Comparison of ENCODE assay signal across 10 mouse cellular contexts in genomic region chr5:120953974-120954373, GRCm38 (mm10). TPM values are rescaled to one million over a fixed set of nuclear protein-coding genes. Genes with fewer than 3 reads are reported as not detected.
A peak's percentile ranks its signal among the peaks of the same experiment; 100 is the strongest.
DNase-seq lines count a peak whose midpoint lies in the region; ATAC-seq and TF ChIP-seq lines count a peak whose summit lies in the region.
"Had no signal": no experiment of that assay in that cellular context is flagged by ENCODE, and none has a peak within 500 bp of the region (broad histone marks: within the 10 kb centered on the region; RNA-seq: fewer than 3 reads in every experiment).

No protein-coding gene starts in this region.

- no peak overlapping the region for H3K4me3 ChIP-seq in hindbrain, embryonic 14.5 days (replicated peaks; ENCODE audit: low read length)
- H3K4me3 ChIP-seq in hindbrain, embryonic 12.5 days: no peak overlapping the region
- H3K4me3 ChIP-seq in testis, adult 2 months (ENCODE audit: control insufficient read depth, low read depth, low read length): no peak overlapping the region
- H3K4me3 ChIP-seq: neural tube, embryonic 12.5 days had no signal

- H3K9ac ChIP-seq in hindbrain, embryonic 14.5 days: no peak overlapping the region
- no peak overlapping the region for H3K9ac ChIP-seq in hindbrain, embryonic 12.5 days
- H3K9ac ChIP-seq: neural tube, embryonic 12.5 days had no signal

- H3K36me3 ChIP-seq in hindbrain, embryonic 14.5 days (replicated peaks; ENCODE audit: control insufficient read depth, insufficient read depth): peaks cover 3% of the 10 kb centered on the region; the same call in 1 of the 2 replicates
- no peaks in the 10 kb centered on the region for H3K36me3 ChIP-seq in hindbrain, embryonic 12.5 days
- H3K36me3 ChIP-seq in testis, adult 2 months (ENCODE audit: control insufficient read depth, insufficient read depth, low read length): no peaks in the 10 kb centered on the region
- H3K36me3 ChIP-seq: neural tube, embryonic 12.5 days had no signal

- H3K4me1 ChIP-seq in hindbrain, embryonic 14.5 days (replicated peaks; ENCODE audit: control insufficient read depth, insufficient read depth, low read length): no peaks in the 10 kb centered on the region
- no peaks in the 10 kb centered on the region; the same call in 1 of the 2 replicates for H3K4me1 ChIP-seq in hindbrain, embryonic 12.5 days
- no peaks in the 10 kb centered on the region for H3K4me1 ChIP-seq in testis, adult 2 months (ENCODE audit: control insufficient read depth, insufficient read depth, low read length)
- H3K4me1 ChIP-seq: neural tube, embryonic 12.5 days had no signal

- intact Hi-C loops in left cerebral cortex, postnatal 25 days (cut with DNase I): loop anchor here (5.0 kb wide), 3 partner anchors 173 to 218 kb away; no protein-coding TSS in a partner anchor

- H3K27ac ChIP-seq in hindbrain, embryonic 14.5 days: no peak overlapping the region
- no peak overlapping the region for H3K27ac ChIP-seq in hindbrain, embryonic 12.5 days
- no peak overlapping the region for H3K27ac ChIP-seq in testis, adult 2 months (ENCODE audit: control insufficient read depth, insufficient read depth, low read depth, low read length)
- H3K27ac ChIP-seq: neural tube, embryonic 12.5 days had no signal

- no peak for ATAC-seq in hindbrain, embryonic 14.5 days (ENCODE audit: low FRiP score)
- no peak for ATAC-seq in hindbrain, embryonic 12.5 days (ENCODE audit: low FRiP score)

- 19% methylated on average over 5 of the region's 5 CpGs for WGBS in hindbrain, embryonic 14.5 days
- 20% methylated on average over 5 of the region's 5 CpGs for WGBS in hindbrain, embryonic 12.5 days

- H3K4me2 ChIP-seq in hindbrain, embryonic 14.5 days (replicated peaks): no peak overlapping the region
- no peak overlapping the region for H3K4me2 ChIP-seq in hindbrain, embryonic 12.5 days (replicated peaks)
- H3K4me2 ChIP-seq: neural tube, embryonic 12.5 days had no signal

- no peaks in the 10 kb centered on the region for H3K27me3 ChIP-seq in hindbrain, embryonic 14.5 days (ENCODE audit: control insufficient read depth, insufficient read depth, low read length)
- no peaks in the 10 kb centered on the region for H3K27me3 ChIP-seq in hindbrain, embryonic 12.5 days
- H3K27me3 ChIP-seq in testis, adult 2 months (ENCODE audit: control insufficient read depth, insufficient read depth, low read length): no peaks in the 10 kb centered on the region
- H3K27me3 ChIP-seq: neural tube, embryonic 12.5 days had no signal

- TF ChIP-seq POLR2A in testis, adult 2 months (IDR thresholded peaks at IDR 0.05; ENCODE audit: control insufficient read depth, low read depth, low read length): no peak

- TF ChIP-seq CTCF in testis, adult 2 months (IDR thresholded peaks at IDR 0.05; ENCODE audit: control insufficient read depth, insufficient read depth, insufficient replicate concordance, low read depth, low read length): peak; percentile 97; the same call in 1 of the 2 replicates

- no peaks in the 10 kb centered on the region for H3K9me3 ChIP-seq in hindbrain, embryonic 14.5 days (ENCODE audit: control insufficient read depth, low read length)
- H3K9me3 ChIP-seq in hindbrain, embryonic 12.5 days (replicated peaks): no peaks in the 10 kb centered on the region
- H3K9me3 ChIP-seq: neural tube, embryonic 12.5 days had no signal

- peak; percentile 87 for DNase-seq in hindbrain, embryonic 14.5 days (ENCODE audit: low spot score)
- DNase-seq in 416B (ENCODE audit: low read depth) (peak; percentile 47), ZHBTc4 (ENCODE audit: low read depth, low spot score) (peak; percentile 67)
- DNase-seq in cerebellum, postnatal 36 days: peak; percentile 65 to 73
- peak; percentile 48 to 56 for DNase-seq in left cerebral cortex, postnatal 25 days (ENCODE audit: low spot score in 2 of 2)
- no peak for DNase-seq in urinary bladder, postnatal 36 days (ENCODE audit: low spot score in 2 of 2)

RNA-seq across cellular contexts. Expression of gene Oas1d, which starts 39.6 kb away (rescaled TPM):
- polyA plus RNA-seq in hindbrain, embryonic 14.5 days (2014; fragmentation: Nextera tagmentation; extraction: Ambion mirVana): not detected in 2 replicates
- polyA plus RNA-seq in hindbrain, embryonic 12.5 days (2016; fragmentation: Nextera tagmentation; extraction: Ambion mirVana): not detected in 2 replicates
- total RNA-seq in left cerebral cortex, postnatal 25 days (2021): not detected
- polyA plus RNA-seq in testis, adult 2 months (2012; rRNA removed): not detected in 2 replicates
- total RNA-seq: layer of hippocampus, adult 18-20 months had no signal
- polyA plus RNA-seq: neural tube, embryonic 12.5 days had no signal

RNA-seq across cellular contexts. Expression of gene Oas1a, which starts 46.7 kb away (rescaled TPM):
- 0.82 and 0.91 TPM in 2 replicates for polyA plus RNA-seq in hindbrain, embryonic 14.5 days (2014; fragmentation: Nextera tagmentation; extraction: Ambion mirVana)
- 0.96 and 1.2 TPM in 2 replicates for polyA plus RNA-seq in hindbrain, embryonic 12.5 days (2016; fragmentation: Nextera tagmentation; extraction: Ambion mirVana)
- total RNA-seq in left cerebral cortex, postnatal 25 days (2021): under 1 TPM in 1 of 2 experiments, not detected in 1; 0.25 TPM
- polyA plus RNA-seq in testis, adult 2 months (2012; rRNA removed): 0.27 and 0.42 TPM in 2 replicates

RNA-seq across cellular contexts. Expression of gene Rph3a, which starts 55.9 kb away (rescaled TPM):
- 28.6 and 33.7 TPM in 2 replicates for polyA plus RNA-seq in hindbrain, embryonic 14.5 days (2014; fragmentation: Nextera tagmentation; extraction: Ambion mirVana)
- polyA plus RNA-seq in hindbrain, embryonic 12.5 days (2016; fragmentation: Nextera tagmentation; extraction: Ambion mirVana): 6.7 and 8.8 TPM in 2 replicates
- 100 to 1,000 TPM; 314 to 322 TPM for total RNA-seq in left cerebral cortex, postnatal 25 days (2021)
- polyA plus RNA-seq in testis, adult 2 months (2012; rRNA removed): 1.3 and 1.8 TPM in 2 replicates

Comparison
In these comparisons a context has a peak if more than half of its experiments do, and no peak if none do; other contexts are left out.
1. DNase-seq: peak in hindbrain, embryonic 14.5 days (single experiment), 416B (single experiment), ZHBTc4 (single experiment), cerebellum, postnatal 36 days (2 of 2) and left cerebral cortex, postnatal 25 days (2 of 2); none in urinary bladder, postnatal 36 days (0 of 2).